ENCODE assay signal across 26 mouse cellular contexts in the genomic region with DNA sequence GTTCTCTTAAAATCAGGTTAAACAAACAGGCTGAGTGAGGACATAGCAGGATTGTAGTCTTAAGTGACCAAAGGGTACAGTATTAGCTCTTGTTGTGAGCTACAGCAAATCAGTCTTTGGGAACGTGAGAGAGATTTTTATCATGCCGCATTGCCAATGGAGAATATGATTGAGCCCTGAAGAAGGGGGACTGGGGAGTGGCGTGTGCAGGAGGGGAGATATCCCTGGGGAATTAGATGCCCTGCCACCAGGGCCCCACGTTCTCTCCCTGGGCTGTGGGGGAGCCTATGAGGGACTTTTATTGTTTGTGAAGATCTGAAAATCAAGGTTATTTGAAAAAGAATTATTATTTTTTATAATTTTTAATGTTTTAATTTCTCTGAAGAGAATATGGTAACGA. TPM values are rescaled to one million over a fixed set of nuclear protein-coding genes. Genes with fewer than 3 reads are reported as not detected.
DNase-seq lines count a peak whose midpoint lies in the region; ATAC-seq lines count a peak whose summit lies in the region.
"Had no signal": no experiment of that assay in that cellular context is flagged by ENCODE, and none has a peak within 500 bp of the region (broad histone marks: within the 10 kb centered on the region; RNA-seq: fewer than 3 reads in every experiment).

No protein-coding gene starts in this region.

- no peaks in the 10 kb centered on the region for H3K36me3 ChIP-seq in liver, embryonic 12.5 days
- H3K36me3 ChIP-seq in liver, embryonic 16.5 days (ENCODE audit: control insufficient read depth, insufficient read depth), result no peaks in the 10 kb centered on the region
- H3K36me3 ChIP-seq: embryonic facial prominence, embryonic 10.5 days; forebrain, embryonic 15.5 days; heart, embryonic 10.5 days; hindbrain, embryonic 13.5 days had no signal

- peak overlapping the region; percentile 40 for H3K4me2 ChIP-seq in liver, embryonic 12.5 days
- H3K4me2 ChIP-seq in liver, embryonic 16.5 days (ENCODE audit: low read depth, low read length), result peak overlapping the region; percentile 32
- H3K4me2 ChIP-seq: forebrain, embryonic 15.5 days; hindbrain, embryonic 13.5 days had no signal

- H3K27me3 ChIP-seq in liver, embryonic 12.5 days (replicated peaks), result no peaks in the 10 kb centered on the region
- no peaks in the 10 kb centered on the region for H3K27me3 ChIP-seq in liver, embryonic 16.5 days (ENCODE audit: control insufficient read depth, insufficient read depth, low read depth, low read length)
- H3K27me3 ChIP-seq: forebrain, embryonic 15.5 days; hindbrain, embryonic 13.5 days had no signal

- peak overlapping the region; percentile 19; the same call in 1 of the 2 replicates for H3K4me3 ChIP-seq in liver, embryonic 12.5 days
- no peak overlapping the region for H3K4me3 ChIP-seq in liver, embryonic 16.5 days (ENCODE audit: low read depth, low read length)
- H3K4me3 ChIP-seq: embryonic facial prominence, embryonic 10.5 days; erythroblast, embryonic 14.5 days; forebrain, embryonic 15.5 days; heart, embryonic 10.5 days; hindbrain, embryonic 13.5 days had no signal

- H3K4me1 ChIP-seq in liver, embryonic 12.5 days, result peaks cover 41% of the 10 kb centered on the region
- H3K4me1 ChIP-seq in liver, embryonic 16.5 days (ENCODE audit: control insufficient read depth, low read depth, low read length), result peaks cover 15% of the 10 kb centered on the region
- H3K4me1 ChIP-seq: embryonic facial prominence, embryonic 10.5 days; heart, embryonic 10.5 days; hindbrain, embryonic 13.5 days had no signal

- peak overlapping the region; percentile 76 for H3K27ac ChIP-seq in liver, embryonic 12.5 days
- H3K27ac ChIP-seq in liver, embryonic 16.5 days (ENCODE audit: low read length), result peak overlapping the region; percentile 66
- H3K27ac ChIP-seq: embryonic facial prominence, embryonic 10.5 days; forebrain, embryonic 15.5 days; heart, embryonic 10.5 days; hindbrain, embryonic 13.5 days; hindbrain, postnatal 0 days had no signal

- DNase-seq in urinary bladder, adult 18-20 months (ENCODE audit: low spot score in 2 of 2), result no peak
- no peak for DNase-seq in lung, postnatal 25 days (ENCODE audit: low spot score)
- no peak for DNase-seq in heart, adult 8-10 months (ENCODE audit: low spot score)
- DNase-seq: adrenal gland, postnatal 14 days; cerebellum, adult 11-12 months; cerebellum, adult 9-11 months; cerebellum, postnatal 36 days; gastrocnemius, postnatal 36 days; heart, postnatal 10 days had no signal

- 49% methylated on average over 5 of the region's 5 CpGs for WGBS in liver, embryonic 12.5 days (ENCODE audit: insufficient replicate concordance)
- WGBS in liver, embryonic 16.5 days (ENCODE audit: insufficient replicate concordance), result 35% methylated on average over 5 of the region's 5 CpGs

- no peaks in the 10 kb centered on the region for H3K9me3 ChIP-seq in liver, embryonic 12.5 days (replicated peaks)
- H3K9me3 ChIP-seq in liver, embryonic 16.5 days (replicated peaks; ENCODE audit: control insufficient read depth, low read length), result no peaks in the 10 kb centered on the region
- H3K9me3 ChIP-seq: embryonic facial prominence, embryonic 10.5 days; forebrain, embryonic 15.5 days; heart, embryonic 10.5 days; hindbrain, embryonic 13.5 days had no signal

- no peak overlapping the region for H3K9ac ChIP-seq in liver, embryonic 12.5 days
- H3K9ac ChIP-seq in liver, embryonic 16.5 days (ENCODE audit: low read depth, low read length), result no peak overlapping the region
- H3K9ac ChIP-seq: forebrain, embryonic 15.5 days; hindbrain, embryonic 13.5 days had no signal

- 0 out of 2 replicates have a peak, but pooled peaks have one; percentile 10 for ATAC-seq in erythroid progenitor cell, adult 5-6 weeks (replicated peaks; ENCODE audit: low FRiP score, poor library complexity, severe bottlenecking)
- ATAC-seq in liver, embryonic 12.5 days, result peak; percentile 81
- peak; percentile 65 for ATAC-seq in liver, embryonic 16.5 days (ENCODE audit: low read depth)
- ATAC-seq: activated CD4-positive, CD25-positive, alpha-beta regulatory T cell, adult 4 months; forebrain, embryonic 15.5 days; hindbrain, postnatal 0 days; Patski had no signal

RNA-seq across cellular contexts. Expression of gene Ankrd36, which starts 26.3 kb away (rescaled TPM):
- total RNA-seq in erythroid progenitor cell, adult 5-6 weeks (2015; ENCODE audit: low replicate concordance), result not detected in 2 replicates
- total RNA-seq in erythroid progenitor cell, adult 5-6 weeks (2017; ENCODE audit: low replicate concordance), result 4.4 TPM in 1 of 2 replicates, not detected in the other
- polyA plus RNA-seq in liver, embryonic 12.5 days (2016; fragmentation: Nextera tagmentation; extraction: Ambion mirVana), result 0.67 and 0.80 TPM in 2 replicates
- polyA plus RNA-seq in liver, embryonic 16.5 days (2015; fragmentation: Nextera tagmentation; extraction: Ambion mirVana), result 1.9 and 2.5 TPM in 2 replicates
- not detected for total RNA-seq in heart, adult 8-10 months (2022)
- total RNA-seq: adrenal gland, adult 18-20 months; adrenal gland, postnatal 14 days; gastrocnemius, adult 8-10 months; gastrocnemius, postnatal 36 days; heart, postnatal 10 days; hematopoietic stem cell, adult 5-6 weeks; hindbrain, postnatal 0 days had no signal
- polyA plus RNA-seq: activated CD4-positive, CD25-positive, alpha-beta regulatory T cell, adult 4 months; embryonic facial prominence, embryonic 10.5 days; embryonic facial prominence, embryonic 14.5 days; erythroblast, embryonic 14.5 days; forebrain, embryonic 11.5 days; forebrain, embryonic 15.5 days; heart, embryonic 14.5 days; hindbrain, embryonic 13.5 days; hindbrain, postnatal 0 days; Patski had no signal

RNA-seq across cellular contexts. Expression of gene Ccdc117, which starts 53.8 kb away (rescaled TPM):
- total RNA-seq in erythroid progenitor cell, adult 5-6 weeks (2015; ENCODE audit: low replicate concordance), result 2.5 and 4.6 TPM in 2 replicates
- 8.2 and 12.6 TPM in 2 replicates for total RNA-seq in erythroid progenitor cell, adult 5-6 weeks (2017; ENCODE audit: low replicate concordance)
- 17.3 and 19.1 TPM in 2 replicates for polyA plus RNA-seq in liver, embryonic 12.5 days (2016; fragmentation: Nextera tagmentation; extraction: Ambion mirVana)
- polyA plus RNA-seq in liver, embryonic 16.5 days (2015; fragmentation: Nextera tagmentation; extraction: Ambion mirVana), result 6.8 and 7.5 TPM in 2 replicates
- 10 to 100 TPM; 19.8 to 27.1 (median 22.6) TPM for total RNA-seq in heart, adult 8-10 months (2022)

Comparison
In these comparisons a context has a peak if more than half of its experiments do, and no peak if none do; other contexts are left out.
1. ATAC-seq: peak in every context shown above with its lines; median percentile 81 in liver, embryonic 12.5 days; 65 in liver, embryonic 16.5 days; 10 in erythroid progenitor cell, adult 5-6 weeks.